Mouse (Mus musculus): Measurements from ENCODE around the gene Ercc2. TPM values are rescaled to one million over a fixed set of nuclear protein-coding genes. Genes with fewer than 3 reads are reported as not detected.
A peak's percentile ranks its signal among the peaks of the same experiment; 100 is the strongest.

Ercc2 gene
- polyA plus RNA-seq, 2 experiments: 4.6 to 11.7 TPM

GRCm38 (mm10) chr7:19359892-19360641 lies 21.7 kb upstream of the Ercc2 start:
- H3K4me3 ChIP-seq (ENCODE audit: insufficient read depth in 1 of 2, low read depth in 2 of 2, low read length in 2 of 2): peak overlapping the region; percentile 71 to 76
- H3K9me3 ChIP-seq (ENCODE audit: control insufficient read depth, low read length): no peaks in the 10 kb centered on the region
- peak; percentile 74 for ATAC-seq (ENCODE audit: insufficient read depth)
- DNase-seq (ENCODE audit: low read depth in 3 of 3, low spot score in 3 of 3): peak; percentile 68 to 77 (median 74)
- TF ChIP-seq EP300 (IDR thresholded peaks at IDR 0.05; ENCODE audit: low read depth): no peak
- no peak for TF ChIP-seq CTCF (IDR thresholded peaks at IDR 0.05; ENCODE audit: low read depth)
- under 1% methylated on average over 45 of the region's 45 CpGs for WGBS (ENCODE audit: insufficient replicate concordance)
- peak overlapping the region; percentile 64 for H3K9ac ChIP-seq (replicated peaks)
- H3K4me1 ChIP-seq (replicated peaks; ENCODE audit: control insufficient read depth in 2 of 2, insufficient read depth in 2 of 2, low read length in 1 of 2): peaks cover 19 to 27% of the 10 kb centered on the region in 2 experiments
- peak overlapping the region; percentile 62 for H3K27ac ChIP-seq
- no peaks in the 10 kb centered on the region for H3K27me3 ChIP-seq (ENCODE audit: control insufficient read depth, insufficient read depth, low read length)
- H3K4me2 ChIP-seq (ENCODE audit: low read depth): peak overlapping the region; percentile 100
- peaks cover 5% of the 10 kb centered on the region; the same call in 1 of the 2 replicates for H3K36me3 ChIP-seq (replicated peaks; ENCODE audit: control insufficient read depth, insufficient read depth, low read depth)

GRCm38 (mm10) chr7:19360944-19361343 lies 20.9 kb upstream of the Ercc2 start:
- Histone ChIP-seq H3K27ac (peak overlapping the region; percentile 62), H3K9me3 (ENCODE audit: control insufficient read depth, low read length) (no peaks in the 10 kb centered on the region), H3K4me3 (ENCODE audit: insufficient read depth in 1 of 2, low read depth in 2 of 2, low read length in 2 of 2) (peak overlapping the region; percentile 73 to 76), H3K4me1 (replicated peaks; ENCODE audit: control insufficient read depth in 2 of 2, insufficient read depth in 2 of 2, low read length in 1 of 2) (peaks cover 19 to 27% of the 10 kb centered on the region in 2 experiments), H3K4me2 (ENCODE audit: low read depth) (peak overlapping the region; percentile 100), H3K36me3 (replicated peaks; ENCODE audit: control insufficient read depth, insufficient read depth, low read depth) (peaks cover 5% of the 10 kb centered on the region; the same call in 1 of the 2 replicates), H3K27me3 (ENCODE audit: control insufficient read depth, insufficient read depth, low read length) (no peaks in the 10 kb centered on the region), H3K9ac (replicated peaks) (peak overlapping the region; percentile 64)
- under 1% methylated on average over 27 of the region's 27 CpGs for WGBS (ENCODE audit: insufficient replicate concordance)
- ATAC-seq (ENCODE audit: insufficient read depth) (peak; percentile 73), DNase-seq (ENCODE audit: low read depth in 3 of 3, low spot score in 3 of 3) (peak; percentile 83 to 90 (median 87))
- TF ChIP-seq CTCF (IDR thresholded peaks at IDR 0.05; ENCODE audit: low read depth) (no peak), EP300 (IDR thresholded peaks at IDR 0.05; ENCODE audit: low read depth) (no peak)

- 9% methylated on average over 16 of the region's 16 CpGs for WGBS (ENCODE audit: insufficient replicate concordance)
- no peak overlapping the region; the same call in 1 of the 2 replicates for H3K27ac ChIP-seq
- ATAC-seq (ENCODE audit: insufficient read depth): no peak
These were observed 20.1 kb upstream of the Ercc2 start for GRCm38 (mm10) chr7:19361720-19362119.

GRCm38 (mm10) chr7:19362276-19362675 lies 19.5 kb upstream of the Ercc2 start:
- WGBS (ENCODE audit: insufficient replicate concordance): 44% methylated on average over 4 of the region's 4 CpGs
- Histone ChIP-seq H3K27ac (no peak overlapping the region), H3K9ac (replicated peaks) (no peak overlapping the region), H3K36me3 (replicated peaks; ENCODE audit: control insufficient read depth, insufficient read depth, low read depth) (peaks cover 2% of the 10 kb centered on the region; the same call in 1 of the 2 replicates), H3K4me3 (ENCODE audit: insufficient read depth in 1 of 2, low read depth in 2 of 2, low read length in 2 of 2) (no peak overlapping the region), H3K27me3 (ENCODE audit: control insufficient read depth, insufficient read depth, low read length) (no peaks in the 10 kb centered on the region), H3K4me2 (ENCODE audit: low read depth) (peak overlapping the region; percentile 100), H3K9me3 (ENCODE audit: control insufficient read depth, low read length) (no peaks in the 10 kb centered on the region), H3K4me1 (replicated peaks; ENCODE audit: control insufficient read depth in 2 of 2, insufficient read depth in 2 of 2, low read length in 1 of 2) (peaks cover 19 to 27% of the 10 kb centered on the region in 2 experiments)
- no peak for DNase-seq (ENCODE audit: low read depth in 3 of 3, low spot score in 3 of 3)
- no peak for ATAC-seq (ENCODE audit: insufficient read depth)
- TF ChIP-seq CTCF (IDR thresholded peaks at IDR 0.05; ENCODE audit: low read depth): no peak
- no peak for TF ChIP-seq EP300 (IDR thresholded peaks at IDR 0.05; ENCODE audit: low read depth)

More at GRCm38 (mm10) chr7:19361720-19362119, 20.1 kb upstream of the Ercc2 start:
- Histone ChIP-seq H3K4me3 (ENCODE audit: insufficient read depth in 1 of 2, low read depth in 2 of 2, low read length in 2 of 2) (peak overlapping the region; percentile 73 to 76), H3K4me2 (ENCODE audit: low read depth) (peak overlapping the region; percentile 100), H3K9ac (replicated peaks) (peak overlapping the region; percentile 63), H3K4me1 (replicated peaks; ENCODE audit: control insufficient read depth in 2 of 2, insufficient read depth in 2 of 2, low read length in 1 of 2) (peaks cover 19 to 27% of the 10 kb centered on the region in 2 experiments), H3K27me3 (ENCODE audit: control insufficient read depth, insufficient read depth, low read length) (no peaks in the 10 kb centered on the region), H3K36me3 (replicated peaks; ENCODE audit: control insufficient read depth, insufficient read depth, low read depth) (peaks cover 5% of the 10 kb centered on the region; the same call in 1 of the 2 replicates), H3K9me3 (ENCODE audit: control insufficient read depth, low read length) (no peaks in the 10 kb centered on the region)
- DNase-seq (ENCODE audit: low read depth in 3 of 3, low spot score in 3 of 3): peak; percentile 73 to 80 (median 73)
- TF ChIP-seq EP300 (IDR thresholded peaks at IDR 0.05; ENCODE audit: low read depth) (no peak), CTCF (IDR thresholded peaks at IDR 0.05; ENCODE audit: low read depth) (peak; percentile 96)

GRCm38 (mm10) chr7:19363881-19364280 lies 17.9 kb upstream of the Ercc2 start:
- peak; percentile 94 for TF ChIP-seq CTCF (IDR thresholded peaks at IDR 0.05; ENCODE audit: low read depth)
- no peak for TF ChIP-seq EP300 (IDR thresholded peaks at IDR 0.05; ENCODE audit: low read depth)
- Histone ChIP-seq H3K4me3 (ENCODE audit: insufficient read depth in 1 of 2, low read depth in 2 of 2, low read length in 2 of 2) (no peak overlapping the region), H3K36me3 (replicated peaks; ENCODE audit: control insufficient read depth, insufficient read depth, low read depth) (no peaks in the 10 kb centered on the region), H3K9me3 (ENCODE audit: control insufficient read depth, low read length) (no peaks in the 10 kb centered on the region), H3K4me2 (ENCODE audit: low read depth) (no peak overlapping the region), H3K9ac (replicated peaks) (no peak overlapping the region), H3K27me3 (ENCODE audit: control insufficient read depth, insufficient read depth, low read length) (no peaks in the 10 kb centered on the region; the same call in 1 of the 2 replicates), H3K27ac (no peak overlapping the region), H3K4me1 (replicated peaks; ENCODE audit: control insufficient read depth in 2 of 2, insufficient read depth in 2 of 2, low read length in 1 of 2) (peaks cover 19 to 21% of the 10 kb centered on the region in 2 experiments)
- DNase-seq (ENCODE audit: low read depth in 3 of 3, low spot score in 3 of 3) (no peak), ATAC-seq (ENCODE audit: insufficient read depth) (no peak)
- WGBS (ENCODE audit: insufficient replicate concordance): 3% methylated on average over 18 of the region's 18 CpGs

All from liver, embryonic 14.5 days (tissue).